Mouse (Mus musculus) C2C12 (cell line): ENCODE measurements around the gene Dpysl4.

Source experiments
- CEBPB ChIP-seq: IDR thresholded peaks from one replicate; pipeline ENCODE4 v1.6.1; 2011; ENCODE audit warnings: low read depth, mild to moderate bottlenecking, control low read depth, moderate library complexity
- CTCF ChIP-seq: IDR thresholded peaks from one replicate; pipeline ENCODE4 v1.5.1; 2011; ENCODE audit not compliant: control insufficient read depth, insufficient read depth, insufficient read length
- MAX ChIP-seq: IDR thresholded peaks from one replicate; pipeline ENCODE4 v1.6.1; 2011; ENCODE audit warnings: mild to moderate bottlenecking, control low read depth

GRCm38 (mm10) chr7:139077283-139077682 lies 8.5 kb upstream of the Dpysl4 start:
- no peak for TF ChIP-seq CTCF
- TF ChIP-seq MAX, result no peak
- no peak for TF ChIP-seq CEBPB
